Mouse (Mus musculus) erythroid progenitor cell, adult 5-6 weeks (primary cell): ENCODE results near the gene Ccdc96. TPM values are rescaled to one million over a fixed set of nuclear protein-coding genes. Genes with fewer than 3 reads are reported as not detected.

ENCODE experiments used
- ATAC-seq: replicated peaks from 2 replicates; pipeline ENCODE4 v1.8.0; 2016; ENCODE audit warnings: moderate number of reproducible peaks, mild to moderate bottlenecking, moderate TSS enrichment, inconsistent platforms; ENCODE audit not compliant: poor library complexity, low FRiP score, severe bottlenecking
- total RNA-seq, 2 experiments: library from RNA; stranded (forward) in 1 of 2; stranded (reverse) in 1 of 2; fragments of 150-400 nt in 1 of 2; fragments of 186-747, 209-891 nt in 1 of 2; gene quantifications; 2 replicates each; pipeline versions ENCODE4 v1.2.3 to v1.2.4; 2015 to 2017; ENCODE audit warnings: low replicate concordance in 2 of 2

Ccdc96 gene
- total RNA-seq (2015; ENCODE audit: low replicate concordance) (1.7 and 2.9 TPM in 2 replicates), total RNA-seq (2017; ENCODE audit: low replicate concordance) (1.8 and 2.7 TPM in 2 replicates)

DNA sequence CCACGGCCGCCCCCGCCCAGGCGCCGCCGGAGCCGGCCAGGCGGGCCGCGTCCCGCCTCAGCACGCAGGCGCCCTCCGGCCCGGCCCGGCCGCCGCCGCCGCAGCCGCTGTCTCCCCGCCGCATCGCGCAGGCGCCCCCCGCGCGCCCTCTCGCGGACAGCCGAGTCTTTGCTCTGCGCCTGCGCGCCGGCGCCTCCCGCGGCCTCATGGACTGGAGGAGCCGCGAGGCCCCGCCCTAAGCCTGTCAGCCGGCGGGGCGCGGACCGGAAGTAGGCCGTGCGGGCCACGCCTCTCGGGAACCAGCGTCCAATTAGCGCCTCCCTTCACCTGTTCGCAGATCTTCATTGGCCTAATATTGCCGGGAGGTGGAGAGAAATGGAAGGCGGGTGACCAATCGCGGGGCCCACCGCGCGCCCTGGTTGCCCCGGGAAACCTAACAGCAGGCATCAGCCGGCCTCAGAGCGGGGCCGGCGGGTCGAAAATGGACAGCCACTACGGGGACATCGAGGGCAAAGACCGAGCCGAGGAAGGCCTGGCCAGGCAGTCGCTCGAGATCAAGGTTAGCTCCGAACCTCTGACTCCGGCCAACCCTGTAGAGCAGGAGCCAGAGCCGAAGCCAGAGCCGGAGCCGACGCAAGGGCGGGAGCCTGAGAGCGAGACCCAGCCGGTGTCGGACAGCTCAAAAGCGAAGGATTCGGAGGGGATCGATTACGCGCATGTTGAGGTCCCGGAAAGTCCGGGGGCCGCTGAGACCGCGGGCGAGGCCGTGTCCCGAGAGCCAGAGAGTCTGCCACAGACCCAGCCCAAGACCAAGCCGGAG lies at the start of gene Ccdc96, which contains the start of gene Tada2b:
Gene Ccdc96 (plus strand): TSS at position 418 of the 820 bp plus-strand sequence.
Gene Tada2b (minus strand): TSS at position 115 of the 820 bp plus-strand sequence.
- peak; percentile 92 for ATAC-seq

DNA sequence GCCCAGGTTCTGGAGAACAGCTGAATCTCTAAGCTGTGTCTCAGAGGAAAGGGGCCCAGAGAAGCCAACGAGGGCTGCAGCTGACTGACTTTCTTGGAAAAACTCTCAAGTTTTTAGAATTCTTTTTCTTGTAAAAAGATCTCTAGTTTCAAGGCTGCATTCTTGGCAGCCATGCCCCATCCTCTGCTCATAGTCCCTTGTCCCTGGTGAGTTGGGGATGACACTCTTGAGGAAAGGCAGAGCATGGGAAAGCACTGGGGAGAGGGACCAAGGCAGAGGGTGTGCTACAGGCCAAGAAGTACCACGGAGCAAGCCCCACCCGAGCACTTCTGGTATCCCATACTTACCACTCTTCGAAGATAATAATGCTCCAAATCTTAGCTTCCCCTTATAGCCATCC lies 47.5 kb upstream of the Ccdc96 start:
- no peak for ATAC-seq

DNA sequence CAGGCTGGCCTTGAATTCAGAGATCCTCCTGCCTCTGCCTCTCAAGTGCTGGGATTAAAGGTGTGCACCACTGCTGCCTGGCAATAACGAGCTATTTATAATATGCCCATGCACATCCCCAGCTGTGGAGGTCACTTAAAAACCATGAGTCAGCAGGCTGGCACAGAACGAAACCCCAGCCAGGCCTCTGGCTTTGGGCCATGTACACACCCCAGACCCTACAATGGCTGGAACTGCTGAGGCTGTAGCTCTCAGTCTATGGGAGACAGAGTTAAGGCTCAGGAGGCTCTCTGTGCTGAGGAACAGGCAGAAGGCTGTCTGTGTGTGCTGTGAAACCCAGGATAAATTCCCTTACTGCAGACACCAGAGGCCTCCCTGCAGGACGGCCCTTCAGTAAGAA lies 43.6 kb upstream of the Ccdc96 start:
- no peak for ATAC-seq

DNA sequence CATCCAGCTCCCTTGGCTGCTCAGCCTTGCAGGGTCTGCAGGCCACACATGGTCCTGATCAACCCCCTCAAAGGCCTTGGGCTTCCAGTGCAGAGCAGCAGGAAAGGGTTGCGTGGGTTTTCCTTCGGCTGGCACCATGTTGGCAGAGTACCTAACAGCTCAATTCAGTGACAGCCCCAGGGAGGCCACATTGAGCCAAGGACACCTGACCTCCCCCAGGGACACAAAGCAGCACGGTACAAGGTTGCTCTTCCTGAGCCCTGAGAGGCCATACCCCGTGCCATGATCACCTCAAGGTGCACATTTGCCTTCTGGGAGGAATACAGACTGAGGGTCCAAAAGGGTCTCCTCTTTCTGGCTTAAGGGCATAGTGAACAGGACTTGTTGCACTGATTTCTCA lies 39.8 kb upstream of the Ccdc96 start:
- no peak for ATAC-seq

DNA sequence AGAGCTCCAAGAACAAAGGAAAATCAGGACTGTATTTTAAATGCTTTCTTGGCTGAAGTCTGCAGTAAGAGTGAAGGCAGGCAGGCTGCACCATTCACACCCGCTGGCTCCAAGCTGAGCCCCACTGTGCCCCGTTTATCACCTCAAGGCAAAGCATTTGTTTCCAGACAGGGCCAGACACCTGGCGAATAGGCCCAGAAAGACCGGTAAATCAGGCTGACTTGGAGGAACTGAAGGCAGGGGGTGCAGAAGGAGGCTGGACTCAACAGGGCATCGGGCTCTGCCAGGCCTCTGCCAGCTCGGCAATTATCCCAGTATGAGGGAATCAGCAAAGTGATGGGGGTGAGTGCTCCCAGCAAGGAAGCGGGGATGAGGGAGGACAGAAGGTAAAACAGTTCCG lies 39.4 kb upstream of the Ccdc96 start:
- no peak for ATAC-seq

DNA sequence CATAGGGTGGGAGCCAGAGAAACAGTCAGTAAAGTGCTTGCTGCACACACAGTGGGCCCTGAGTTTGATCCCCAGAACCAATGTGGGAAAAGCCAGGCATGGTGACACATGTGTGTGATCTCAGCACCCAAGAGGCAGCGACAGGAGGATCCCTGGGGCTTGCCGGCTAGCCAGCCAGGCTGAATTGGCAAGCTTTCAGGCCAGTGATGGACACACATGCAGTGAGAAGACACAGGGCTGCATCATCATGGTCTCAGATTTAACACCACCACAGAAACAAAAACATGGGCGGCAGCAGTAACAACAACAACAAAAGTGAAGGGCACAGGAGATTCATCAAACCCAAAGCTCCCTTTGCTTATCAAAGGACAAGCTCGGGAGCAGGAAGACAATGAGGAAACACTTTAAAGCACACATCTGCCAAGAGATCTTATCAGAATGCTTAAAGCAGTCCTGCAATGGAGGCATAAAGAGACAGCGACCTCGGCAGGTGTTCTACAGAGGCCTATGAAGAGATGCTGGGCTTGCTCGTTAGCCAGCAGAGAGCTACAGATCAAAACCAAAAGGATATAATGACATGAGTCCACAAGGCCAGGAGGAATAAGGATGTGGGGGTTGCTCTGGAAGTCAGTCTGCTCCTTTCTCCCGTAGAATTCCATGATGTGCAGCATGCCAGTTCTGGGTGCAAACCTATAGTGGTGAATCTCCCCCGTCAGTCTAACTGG lies 38.1 kb upstream of the Ccdc96 start:
- ATAC-seq, result no peak

DNA sequence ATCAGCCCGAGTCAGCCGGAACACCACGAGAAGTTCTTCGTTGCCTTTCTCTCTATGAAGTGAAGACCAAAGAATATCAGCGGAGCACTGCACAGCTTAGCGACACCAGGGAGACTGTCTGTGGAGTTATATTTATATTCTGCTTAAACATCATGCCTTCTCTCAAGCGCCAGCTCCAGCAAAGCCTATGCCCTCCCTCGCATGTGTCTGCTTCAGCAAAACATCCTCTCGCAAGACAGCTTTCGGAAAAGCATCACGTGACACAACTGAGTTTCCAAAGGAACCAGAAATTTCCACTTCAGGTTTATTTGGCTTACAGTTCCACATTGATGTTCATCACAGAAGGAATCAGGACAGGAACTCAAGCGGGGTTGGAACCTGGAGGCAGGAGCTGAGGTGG lies 36.5 kb upstream of the Ccdc96 start:
- ATAC-seq, result no peak

DNA sequence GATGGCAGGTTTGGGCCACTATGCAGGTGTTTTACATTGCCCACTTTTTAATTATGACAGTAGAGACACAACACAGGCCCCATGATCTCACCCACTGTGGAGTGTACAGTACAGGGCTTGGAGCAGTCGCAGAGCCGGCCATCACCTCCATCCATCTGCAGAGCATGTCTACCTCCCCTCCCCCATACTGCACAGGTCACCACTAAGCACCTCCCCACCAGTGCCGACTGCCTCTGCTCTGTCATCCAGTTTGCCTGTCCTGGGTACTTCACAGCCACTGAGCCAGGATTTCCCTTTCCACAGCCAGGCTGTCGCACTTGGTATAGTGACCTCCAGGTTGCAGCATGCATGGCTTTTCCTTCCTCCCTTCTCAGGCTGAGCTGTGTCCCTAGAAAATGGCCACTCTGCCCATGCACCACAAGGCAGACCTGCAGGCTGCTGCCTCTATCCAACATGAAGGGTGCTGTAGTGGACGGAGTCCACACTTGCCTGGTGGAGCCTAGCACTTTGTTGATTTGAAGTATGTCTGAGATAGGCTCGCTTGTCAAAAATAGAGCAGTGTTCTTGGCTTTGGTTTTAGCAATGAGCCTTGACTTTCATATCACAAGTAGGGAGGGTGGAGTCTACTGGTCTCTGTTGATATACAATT lies 34.6 kb upstream of the Ccdc96 start:
- ATAC-seq, result no peak

DNA sequence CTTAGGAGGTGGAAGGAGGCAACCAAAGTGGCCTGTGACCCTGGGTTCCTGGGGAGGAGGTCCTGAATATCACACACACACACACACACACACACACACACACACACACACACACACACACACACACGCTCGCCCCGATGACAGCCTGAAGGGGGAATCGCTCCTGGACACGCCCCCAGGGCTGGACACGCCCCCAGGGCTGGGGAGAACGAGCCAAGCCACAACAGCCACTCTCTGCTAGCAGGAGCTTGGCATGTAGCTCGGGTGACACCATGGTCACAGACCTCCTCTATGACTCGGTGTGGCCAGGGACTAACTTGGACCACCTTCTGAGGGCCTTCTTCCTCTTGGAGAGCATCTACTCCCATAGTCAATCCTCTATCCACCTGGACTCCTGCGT lies 33.3 kb upstream of the Ccdc96 start:
- no peak for ATAC-seq

DNA sequence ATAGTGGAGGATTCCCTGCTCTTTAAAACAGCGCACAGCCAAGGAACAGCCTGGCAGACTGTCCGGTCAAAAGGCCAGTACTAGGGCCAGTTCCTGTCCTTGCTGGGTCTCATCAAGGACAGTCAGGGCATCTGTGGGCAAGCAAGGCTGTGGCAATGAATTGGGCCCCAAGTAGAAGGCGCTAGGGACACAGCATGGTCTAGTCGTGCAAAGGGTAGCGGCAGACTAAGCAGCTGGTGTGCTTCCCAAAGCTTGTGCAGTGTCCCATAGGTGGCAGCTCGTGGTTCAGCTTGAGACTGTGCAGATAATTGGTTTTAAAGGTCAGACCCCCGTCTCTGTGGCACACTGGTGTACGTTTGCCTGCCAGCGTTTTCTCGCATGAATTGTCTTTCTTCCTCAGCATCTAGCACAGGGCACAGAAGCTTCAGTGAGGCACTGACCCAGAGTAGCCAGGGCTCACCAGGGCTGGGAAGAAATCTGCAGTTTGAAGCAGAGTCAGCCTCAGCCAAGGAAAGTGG lies 32.5 kb upstream of the Ccdc96 start:
- no peak for ATAC-seq

DNA sequence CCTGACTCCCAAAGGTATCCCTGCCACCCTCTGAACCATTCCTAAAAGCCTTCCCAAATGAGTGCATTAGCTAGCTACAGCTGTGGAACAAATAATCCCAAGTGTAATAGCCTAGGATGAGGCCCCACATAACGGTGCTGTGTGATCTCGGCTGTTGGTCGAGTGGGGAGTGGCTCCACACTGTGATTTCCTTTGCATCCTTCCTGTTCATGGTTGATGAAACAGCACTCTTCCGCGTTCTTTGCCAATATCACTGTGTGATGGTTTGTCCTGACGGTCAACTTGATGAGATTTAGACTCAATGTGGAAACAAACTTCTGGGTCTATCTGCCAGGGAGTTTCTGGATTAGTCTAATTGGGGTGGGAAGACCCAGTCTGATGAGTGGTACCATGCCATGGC lies 31.6 kb upstream of the Ccdc96 start:
- ATAC-seq, result no peak

DNA sequence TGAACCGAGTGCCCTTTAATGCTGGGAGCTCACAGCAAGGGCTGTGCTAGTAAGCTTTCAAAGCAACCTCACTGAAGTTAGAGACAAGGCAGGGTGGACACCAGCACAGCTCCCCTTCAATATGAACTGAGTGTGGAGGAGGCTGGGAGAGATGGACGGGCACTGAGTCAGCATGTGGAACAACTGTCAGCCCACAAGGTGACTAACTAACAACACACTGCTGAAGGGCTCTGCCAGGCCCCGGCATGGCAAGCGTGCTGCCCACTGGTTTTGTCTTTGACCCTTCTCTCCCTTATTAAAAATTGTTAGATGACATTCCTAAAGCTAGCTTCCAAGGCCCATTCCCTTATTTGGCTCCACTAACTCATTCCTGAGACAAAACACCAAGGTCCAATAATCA lies 26.7 kb upstream of the Ccdc96 start:
- no peak for ATAC-seq

DNA sequence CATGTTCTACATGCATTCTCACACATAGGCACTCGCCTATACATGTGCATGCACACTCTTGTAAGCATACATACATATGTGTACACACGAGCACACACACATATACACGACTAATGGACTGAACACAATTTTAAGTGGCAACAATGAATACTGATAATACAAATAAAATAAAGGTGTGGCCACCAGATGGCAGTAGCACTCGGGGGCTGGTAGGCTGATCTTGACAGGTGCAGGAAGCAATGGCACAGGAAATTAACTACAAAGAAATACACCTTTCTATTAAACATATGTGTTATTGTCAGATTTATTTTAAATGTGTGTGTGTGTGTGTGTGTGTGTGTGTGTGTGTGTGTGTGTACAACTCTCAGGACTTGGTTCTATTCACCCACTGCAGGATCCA lies 25.5 kb upstream of the Ccdc96 start:
- no peak for ATAC-seq

DNA sequence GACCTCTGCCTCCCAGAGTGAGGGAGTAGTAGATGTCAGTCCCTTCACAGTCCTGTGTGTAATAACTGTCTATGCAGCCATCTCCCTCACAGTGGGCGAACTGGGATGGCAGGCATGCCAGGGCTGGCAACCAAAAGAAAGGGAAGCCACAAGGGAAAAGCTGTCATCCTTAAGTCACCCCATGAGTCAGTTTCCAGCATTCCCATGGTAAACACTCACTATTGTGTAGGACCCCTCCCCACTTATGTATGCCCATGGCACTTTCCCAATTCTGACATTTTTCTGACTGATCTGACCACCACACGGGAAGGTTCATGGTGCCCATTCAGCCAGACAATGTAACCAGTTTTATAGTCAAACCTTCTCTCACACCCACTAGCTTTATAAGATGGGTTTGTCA lies 23.7 kb upstream of the Ccdc96 start:
- no peak for ATAC-seq

DNA sequence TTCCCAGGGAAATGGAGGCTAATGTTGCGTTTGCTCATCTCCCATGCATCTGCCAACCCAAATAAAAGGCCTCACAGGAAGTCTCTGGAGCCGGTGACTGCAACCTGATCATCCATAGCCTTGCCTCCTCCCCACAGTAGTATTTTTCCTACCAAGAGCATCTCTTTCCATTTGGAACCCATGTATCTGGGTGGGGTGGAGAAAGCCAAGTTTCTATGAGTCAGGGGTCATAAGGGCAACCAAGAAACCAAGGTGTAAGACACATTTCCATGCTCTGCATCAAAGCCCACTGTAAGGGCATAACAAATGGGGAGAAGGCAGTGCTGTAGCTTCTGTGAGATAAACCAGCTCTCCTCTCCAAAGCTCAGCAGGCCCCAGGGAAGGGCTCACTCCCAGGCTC lies 23.2 kb upstream of the Ccdc96 start:
- ATAC-seq, result no peak

DNA sequence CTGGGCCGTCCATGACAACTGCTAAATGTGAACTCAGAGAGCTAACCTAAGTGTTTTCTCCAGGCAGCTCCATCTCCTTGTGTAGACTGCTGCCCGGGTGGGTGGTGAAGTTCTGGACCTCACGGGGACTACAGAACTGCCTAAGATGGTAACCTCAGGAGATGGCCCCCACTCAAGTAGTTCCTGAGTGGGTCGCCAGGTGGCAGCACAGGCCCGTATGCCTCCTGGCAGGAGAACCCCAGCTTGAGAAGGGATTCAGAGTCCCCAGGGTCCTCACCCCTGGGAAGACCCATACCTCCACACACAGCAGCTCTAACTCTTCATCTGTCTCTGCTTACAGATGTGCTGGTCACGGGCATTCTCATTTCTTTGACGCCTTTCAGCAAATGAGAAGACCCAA lies 21.6 kb upstream of the Ccdc96 start:
- no peak; the same call in 1 of the 2 replicates for ATAC-seq

DNA sequence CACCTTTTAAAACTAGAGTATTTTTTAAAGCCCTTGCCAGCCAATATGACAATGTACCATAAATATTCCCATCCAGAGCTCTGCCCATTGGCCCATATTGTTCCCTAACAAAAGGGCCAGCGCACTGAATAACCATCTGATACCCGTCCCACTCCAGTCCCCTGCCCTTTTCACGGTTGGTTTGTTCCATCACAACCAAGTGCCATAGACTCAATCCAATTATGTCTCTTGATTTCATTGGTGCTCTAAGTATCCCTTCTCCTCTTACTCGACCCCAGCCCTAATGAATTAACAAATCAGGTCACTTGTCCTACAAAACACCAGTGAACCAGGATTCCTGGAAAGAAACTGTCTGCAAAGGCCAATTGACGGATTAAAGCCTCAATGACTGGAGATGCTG lies 21.0 kb upstream of the Ccdc96 start:
- ATAC-seq, result no peak

DNA sequence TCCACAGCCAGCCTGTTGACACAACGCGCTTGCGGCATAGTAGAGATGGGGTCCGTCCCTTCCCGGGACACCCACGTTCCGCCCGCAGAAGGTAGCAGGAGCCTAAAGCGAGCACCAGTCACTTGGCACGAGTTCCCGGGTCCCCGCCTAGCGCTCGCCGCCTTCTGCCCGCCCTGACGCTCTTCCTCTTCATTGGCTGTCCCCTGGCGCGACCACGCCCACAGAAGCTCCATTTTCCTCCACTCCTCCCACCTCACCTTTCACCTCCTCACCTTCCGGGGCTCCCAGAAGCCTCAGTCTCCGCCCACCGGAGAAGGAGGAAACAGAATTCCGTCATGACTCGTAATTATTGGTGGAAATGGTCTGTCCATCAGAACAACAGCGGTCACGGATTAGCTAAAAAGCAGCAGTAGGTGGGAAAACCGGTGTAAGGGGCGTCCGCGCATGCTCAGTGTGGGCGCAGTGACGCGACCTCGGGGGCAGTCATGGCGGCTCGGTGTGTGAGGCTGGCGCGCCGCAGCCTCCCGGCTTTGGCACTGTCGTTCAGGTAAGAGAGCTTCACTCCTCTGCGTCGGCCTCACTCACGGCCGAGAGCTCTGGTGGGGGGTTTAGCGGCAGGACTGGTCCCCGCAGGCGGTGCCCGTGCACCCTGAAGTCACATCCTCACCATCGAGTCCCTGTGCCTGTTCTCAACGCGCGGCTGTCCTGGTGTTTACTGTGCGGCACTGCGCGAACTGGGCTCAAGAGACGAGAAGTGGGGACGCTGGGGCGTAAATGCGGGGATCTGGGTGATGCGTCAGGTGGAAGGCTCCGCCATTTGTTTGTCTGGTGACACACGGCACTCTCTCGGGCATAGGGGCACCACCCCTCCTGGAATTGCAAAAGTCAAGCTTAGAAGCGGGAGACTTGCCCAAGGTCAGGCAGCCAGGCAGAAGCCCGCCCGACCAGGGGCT lies 19.4 kb upstream of the Ccdc96 start, which contains the start of gene Grpel1:
Gene Grpel1 (plus strand): TSS at position 290 of the 953 bp plus-strand sequence.
- ATAC-seq, result peak; percentile 94

DNA sequence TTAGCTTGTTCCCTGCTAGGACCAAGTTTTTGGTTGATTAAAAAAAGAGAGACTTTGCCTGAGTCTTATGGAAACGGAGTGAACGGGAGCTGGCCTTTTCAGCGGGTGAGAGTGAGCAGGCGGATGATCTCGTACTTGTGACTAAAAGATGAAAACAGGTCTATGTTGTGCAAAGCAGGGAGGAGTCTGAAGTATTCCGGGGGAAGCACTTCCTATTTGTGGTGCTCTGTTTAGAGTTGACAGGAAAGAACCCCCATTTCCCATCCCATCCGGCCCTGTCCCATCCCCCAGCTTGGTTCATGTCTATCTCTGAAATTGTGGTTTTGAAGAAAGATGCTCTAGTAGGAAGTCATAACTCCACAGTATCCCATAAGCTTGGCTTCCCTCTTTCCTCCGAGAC lies 18.5 kb upstream of the Ccdc96 start:
- no peak for ATAC-seq
